In the genomic region with DNA sequence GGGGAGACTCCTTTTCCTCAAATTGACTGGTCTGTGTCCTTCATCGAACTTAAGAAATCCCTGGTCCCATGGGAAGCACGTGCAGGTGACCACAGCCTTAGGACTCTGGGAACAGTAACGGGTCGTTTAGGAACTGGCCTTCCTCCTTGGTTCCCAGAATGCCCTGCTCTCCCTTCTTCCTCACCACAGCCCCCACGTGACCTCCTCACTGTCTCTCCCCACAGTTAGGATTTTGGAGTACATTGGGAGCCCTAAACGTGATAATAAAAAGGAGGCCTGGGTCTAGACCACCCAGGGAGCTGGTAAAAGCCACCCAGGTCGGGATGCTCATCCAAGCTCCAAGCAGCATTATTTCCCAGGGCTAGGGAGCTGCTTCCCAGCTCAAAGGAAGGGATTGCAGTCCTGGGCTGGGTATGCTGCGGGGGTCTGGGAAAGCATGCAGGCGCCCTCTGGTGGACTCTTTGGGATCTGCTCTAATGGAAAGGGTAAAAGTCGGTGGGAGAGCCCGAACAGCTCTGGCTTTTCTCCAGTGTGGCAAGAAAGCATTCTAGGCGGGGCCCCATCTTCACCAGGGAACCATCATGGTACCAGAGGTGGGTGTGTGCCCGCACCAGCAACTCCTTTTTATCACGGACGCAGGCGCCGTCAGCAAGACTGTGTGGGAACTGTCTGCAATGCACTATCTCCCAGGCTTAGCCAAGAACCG, we compare ENCODE assay signal across 9 mouse cellular contexts. TPM values are rescaled to one million over a fixed set of nuclear protein-coding genes. Genes with fewer than 3 reads are reported as not detected.
DNase-seq lines count a peak whose midpoint lies in the region; ATAC-seq and TF ChIP-seq lines count a peak whose summit lies in the region.
"Had no signal": no experiment of that assay in that cellular context is flagged by ENCODE, and none has a peak within 500 bp of the region (broad histone marks: within the 10 kb centered on the region; RNA-seq: fewer than 3 reads in every experiment).

No protein-coding gene starts in this region.

- no peaks in the 10 kb centered on the region for H3K27me3 ChIP-seq in forebrain, embryonic 15.5 days
- no peaks in the 10 kb centered on the region for H3K27me3 ChIP-seq in lung, embryonic 16.5 days (ENCODE audit: control insufficient read depth, insufficient read depth, low read depth, low read length)

- H3K27ac ChIP-seq in ES-E14 (ENCODE audit: insufficient read depth, low read depth, low read length, poor library complexity, severe bottlenecking), result no peak overlapping the region
- H3K27ac ChIP-seq in forebrain, embryonic 15.5 days (replicated peaks), result no peak overlapping the region
- no peak overlapping the region for H3K27ac ChIP-seq in layer of hippocampus, adult 2 months
- H3K27ac ChIP-seq in lung, embryonic 16.5 days (ENCODE audit: low read length), result no peak overlapping the region

- peak; percentile 96 for TF ChIP-seq CTCF in layer of hippocampus, adult 2 months (conservative IDR thresholded peaks at IDR 0.05)

- no peaks in the 10 kb centered on the region for H3K36me3 ChIP-seq in ES-E14 (ENCODE audit: control insufficient read depth, insufficient read depth, low read length, poor library complexity, severe bottlenecking)
- no peaks in the 10 kb centered on the region for H3K36me3 ChIP-seq in forebrain, embryonic 15.5 days
- no peaks in the 10 kb centered on the region for H3K36me3 ChIP-seq in lung, embryonic 16.5 days (ENCODE audit: control insufficient read depth, insufficient read depth, low read length)

- DNase-seq in ES-E14 (ENCODE audit: low read depth, low spot score), result peak; percentile 81
- DNase-seq in cerebellum, adult 11-12 months, result peak; percentile 38
- peak; percentile 40 for DNase-seq in heart, postnatal 25 days (ENCODE audit: low spot score)
- peak; percentile 63 to 81 for DNase-seq in layer of hippocampus, adult 2 months (ENCODE audit: low spot score in 2 of 2)
- DNase-seq in ovary, postnatal 36 days (ENCODE audit: low spot score), result peak; percentile 62
- peak; percentile 51 for DNase-seq in urinary bladder, adult 2 months (ENCODE audit: low spot score)

- H3K4me2 ChIP-seq in forebrain, embryonic 15.5 days (replicated peaks), result peak overlapping the region; percentile 30; the same call in 1 of the 2 replicates
- 0 out of 2 replicates have a peak overlapping the region, but pooled peaks have one; percentile 24 for H3K4me2 ChIP-seq in lung, embryonic 16.5 days (ENCODE audit: low read depth, low read length)

- H3K9ac ChIP-seq in ES-E14 (ENCODE audit: insufficient read depth, low read depth, low read length, poor library complexity, severe bottlenecking), result no peak overlapping the region; the same call in 1 of the 2 replicates
- H3K9ac ChIP-seq in forebrain, embryonic 15.5 days (replicated peaks), result peak overlapping the region; percentile 26; the same call in 1 of the 2 replicates
- no peak overlapping the region for H3K9ac ChIP-seq in lung, embryonic 16.5 days (ENCODE audit: low read length)

- no peaks in the 10 kb centered on the region for H3K4me1 ChIP-seq in ES-E14 (ENCODE audit: control insufficient read depth in 2 of 2, insufficient read depth in 2 of 2, low read length in 2 of 2, poor library complexity in 1 of 2)
- peaks cover 4% of the 10 kb centered on the region; the same call in 1 of the 2 replicates for H3K4me1 ChIP-seq in forebrain, embryonic 15.5 days
- no peaks in the 10 kb centered on the region for H3K4me1 ChIP-seq in lung, embryonic 16.5 days (replicated peaks; ENCODE audit: control insufficient read depth, insufficient read depth, low read length)

- ATAC-seq in forebrain, embryonic 15.5 days (replicated peaks), result peak; percentile 77
- ATAC-seq in lung, embryonic 16.5 days (ENCODE audit: low read depth), result peak; percentile 77

- H3K4me3 ChIP-seq in ES-E14 (ENCODE audit: insufficient read depth in 1 of 2, low read depth in 1 of 2, low read length in 2 of 2, poor library complexity in 1 of 2, severe bottlenecking in 1 of 2), result peak overlapping the region in 1 of 2 experiments; percentile 28; a peak in 1 of 4 replicates
- H3K4me3 ChIP-seq in forebrain, embryonic 15.5 days, result no peak overlapping the region
- H3K4me3 ChIP-seq in layer of hippocampus, adult 2 months, result no peak overlapping the region; the same call in 1 of the 2 replicates
- no peak overlapping the region for H3K4me3 ChIP-seq in lung, embryonic 16.5 days (ENCODE audit: low read length)

- 17% methylated on average over 18 of the region's 18 CpGs for WGBS in forebrain, embryonic 15.5 days
- WGBS in lung, embryonic 16.5 days, result 14% methylated on average over 18 of the region's 18 CpGs

- no peaks in the 10 kb centered on the region for H3K9me3 ChIP-seq in ES-E14 (ENCODE audit: control insufficient read depth, insufficient read depth, low read depth, low read length)
- no peaks in the 10 kb centered on the region for H3K9me3 ChIP-seq in forebrain, embryonic 15.5 days
- H3K9me3 ChIP-seq in lung, embryonic 16.5 days (ENCODE audit: control insufficient read depth, low read length), result no peaks in the 10 kb centered on the region

- in situ Hi-C loops in ES-E14 (cut with MboI; ENCODE audit: low sequenced_read_pairs in 2 of 2, unreplicated experiment in 2 of 2), result no loop called here

- intact Hi-C loops in heart, postnatal 25 days (cut with DNase I), result loop anchor here (2.0 kb wide), 1 partner anchor 41 kb away; no protein-coding TSS in a partner anchor

TF ChIP-seq in ES-E14, 5 proteins besides CTCF, POLR2A, EP300 and RAD21:
- no peak for TF ChIP-seq HCFC1 (IDR thresholded peaks at IDR 0.05; ENCODE audit: borderline replicate concordance, insufficient read depth, low read length)
- no peak for TF ChIP-seq ZNF384 (IDR thresholded peaks at IDR 0.05; ENCODE audit: low read depth, low read length)
- TF ChIP-seq MAFK (IDR thresholded peaks at IDR 0.05; ENCODE audit: insufficient read depth, low read depth, low read length), result no peak
- no peak for TF ChIP-seq CHD2 (IDR thresholded peaks at IDR 0.05; ENCODE audit: low read depth, low read length)
- TF ChIP-seq ZC3H11A (IDR thresholded peaks at IDR 0.05; ENCODE audit: borderline replicate concordance, low read depth, low read length), result peak; percentile 45; the same call in 1 of the 2 replicates
TF ChIP-seq in ES-E14: peak in this region for 1.

RNA-seq across cellular contexts. Expression of a gene that starts 12.0 kb away (rescaled TPM):
- 0.27 TPM in 1 of 2 replicates, not detected in the other for total RNA-seq in ES-E14 (2012; rRNA removed)
- 0.55 and 0.74 TPM in 2 replicates for polyA plus RNA-seq in forebrain, embryonic 15.5 days (2015; fragmentation: Nextera tagmentation; extraction: Ambion mirVana)
- total RNA-seq in heart, postnatal 25 days (2021), result 100 to 1,000 TPM; 497 to 569 TPM
- 1 to 10 TPM; 2.0 to 2.3 TPM for total RNA-seq in layer of hippocampus, adult 2 months (2021)
- 8.3 and 8.4 TPM in 2 replicates for polyA plus RNA-seq in lung, embryonic 16.5 days (2015; fragmentation: Nextera tagmentation; extraction: Ambion mirVana)
- 46.8 and 55.6 TPM in 2 replicates for polyA plus RNA-seq in urinary bladder, adult 2 months (2012; rRNA removed)

RNA-seq across cellular contexts. Expression of a gene that starts 20.7 kb away (rescaled TPM):
- 4.8 and 7.0 TPM in 2 replicates for total RNA-seq in ES-E14 (2012; rRNA removed)
- polyA plus RNA-seq in forebrain, embryonic 15.5 days (2015; fragmentation: Nextera tagmentation; extraction: Ambion mirVana), result 19.2 and 21.9 TPM in 2 replicates
- total RNA-seq in heart, postnatal 25 days (2021), result 1 to 10 TPM; 4.4 to 4.9 TPM
- total RNA-seq in layer of hippocampus, adult 2 months (2021), result 10 to 100 TPM; 45.2 to 48.6 TPM
- 7.2 and 8.2 TPM in 2 replicates for polyA plus RNA-seq in lung, embryonic 16.5 days (2015; fragmentation: Nextera tagmentation; extraction: Ambion mirVana)
- polyA plus RNA-seq in urinary bladder, adult 2 months (2012; rRNA removed), result 10.8 and 12.5 TPM in 2 replicates

RNA-seq across cellular contexts. Expression of a gene that starts 39.8 kb away (rescaled TPM):
- total RNA-seq in ES-E14 (2012; rRNA removed), result 2.1 and 3.8 TPM in 2 replicates
- 0.69 and 1.1 TPM in 2 replicates for polyA plus RNA-seq in forebrain, embryonic 15.5 days (2015; fragmentation: Nextera tagmentation; extraction: Ambion mirVana)
- total RNA-seq in heart, postnatal 25 days (2021), result 1 to 10 TPM; 1.2 to 1.3 TPM
- 1 to 10 TPM; 3.5 to 4.0 TPM for total RNA-seq in layer of hippocampus, adult 2 months (2021)
- polyA plus RNA-seq in lung, embryonic 16.5 days (2015; fragmentation: Nextera tagmentation; extraction: Ambion mirVana), result 0.30 TPM in 1 of 2 replicates, not detected in the other
- polyA plus RNA-seq in urinary bladder, adult 2 months (2012; rRNA removed), result 0.49 and 0.59 TPM in 2 replicates

RNA-seq across cellular contexts. Expression of a gene that starts 57.0 kb away (rescaled TPM):
- not detected in 2 replicates for total RNA-seq in ES-E14 (2012; rRNA removed)
- 4.0 TPM in 2 replicates for polyA plus RNA-seq in forebrain, embryonic 15.5 days (2015; fragmentation: Nextera tagmentation; extraction: Ambion mirVana)
- total RNA-seq in heart, postnatal 25 days (2021), result not detected
- 1 to 10 TPM; 1.5 to 2.3 TPM for total RNA-seq in layer of hippocampus, adult 2 months (2021)
- 0.43 TPM in 1 of 2 replicates, not detected in the other for polyA plus RNA-seq in lung, embryonic 16.5 days (2015; fragmentation: Nextera tagmentation; extraction: Ambion mirVana)
- polyA plus RNA-seq in urinary bladder, adult 2 months (2012; rRNA removed), result not detected in 2 replicates
- polyA plus RNA-seq: large intestine, adult 2 months had no signal

RNA-seq across cellular contexts. Expression of a gene that starts 57.9 kb away (rescaled TPM):
- total RNA-seq in ES-E14 (2012; rRNA removed), result 86.2 and 107 TPM in 2 replicates
- polyA plus RNA-seq in forebrain, embryonic 15.5 days (2015; fragmentation: Nextera tagmentation; extraction: Ambion mirVana), result 147 and 153 TPM in 2 replicates
- 10 to 100 TPM; 72.1 to 75.9 TPM for total RNA-seq in heart, postnatal 25 days (2021)
- 100 to 1,000 TPM; 235 to 239 TPM for total RNA-seq in layer of hippocampus, adult 2 months (2021)
- 82.1 and 90.0 TPM in 2 replicates for polyA plus RNA-seq in lung, embryonic 16.5 days (2015; fragmentation: Nextera tagmentation; extraction: Ambion mirVana)
- polyA plus RNA-seq in urinary bladder, adult 2 months (2012; rRNA removed), result 59.5 and 69.6 TPM in 2 replicates

Comparison
In these comparisons a context has a peak if more than half of its experiments do, and no peak if none do; other contexts are left out.
1. RNA of a gene that starts 12.0 kb away (total RNA-seq): 497 to 569 TPM in heart, postnatal 25 days; 2.0 to 2.3 TPM in layer of hippocampus, adult 2 months and 0.27 TPM in ES-E14; every median in the first group is over 100 times any median in the second.
2. Peak in every context shown above with its lines, with median percentiles within 50 percentile points of each other: DNase-seq.